Mouse (Mus musculus): ENCODE measurements around the gene Egf. TPM values are rescaled to one million over a fixed set of nuclear protein-coding genes. Genes with fewer than 3 reads are reported as not detected.
"Not testable (repeated sequence)": the region's sequence is repeated elsewhere in the genome, so short reads cannot be mapped to it uniquely, and the experiment has no call there.

The Egf gene
- polyA plus RNA-seq, 1 experiment, result 0.27 TPM

DNA sequence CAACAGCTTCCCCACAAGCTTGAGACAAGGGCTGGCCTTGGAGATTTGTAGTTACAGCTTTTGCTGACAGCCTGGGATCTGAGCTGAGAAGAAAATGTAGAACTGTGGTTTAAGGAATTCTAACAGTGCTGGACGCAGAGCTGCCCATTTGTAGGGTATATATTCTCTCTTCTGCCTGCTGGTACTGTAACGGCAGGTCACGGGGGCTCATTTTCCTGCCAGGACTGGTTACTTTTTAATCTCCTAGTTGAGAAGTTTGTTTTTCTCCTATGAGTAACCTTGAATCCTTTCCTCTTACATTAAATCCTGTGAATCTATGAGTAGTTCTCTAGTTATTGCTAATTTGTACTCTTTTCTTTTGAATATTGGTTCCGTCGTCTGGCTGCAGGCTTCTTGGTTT is 38.7 kb upstream of the Egf start:
- no peaks in the 10 kb centered on the region for H3K36me3 ChIP-seq (ENCODE audit: control insufficient read depth, insufficient read depth)
- no peaks in the 10 kb centered on the region for H3K79me3 ChIP-seq (ENCODE audit: low read depth)
- no peak overlapping the region for H3ac ChIP-seq (ENCODE audit: control insufficient read depth, insufficient read length, low read depth)
- no peaks in the 10 kb centered on the region for H3K79me2 ChIP-seq (ENCODE audit: control insufficient read depth, insufficient read depth)
- TF ChIP-seq MYOD1 (IDR thresholded peaks at IDR 0.05; ENCODE audit: control insufficient read depth, insufficient read length, low read depth), result no peak
- no peak for TF ChIP-seq MYOG (IDR thresholded peaks at IDR 0.05; ENCODE audit: control insufficient read depth, extremely low read depth, insufficient read length)
- no peak for TF ChIP-seq CTCF (IDR thresholded peaks at IDR 0.05; ENCODE audit: control insufficient read depth, insufficient read depth, insufficient read length)
- TF ChIP-seq FOSL1 (IDR thresholded peaks at IDR 0.05; ENCODE audit: insufficient read depth, low read length, poor library complexity, severe bottlenecking), result no peak
- no peak for TF ChIP-seq MAX (IDR thresholded peaks at IDR 0.05)
- no peak for TF ChIP-seq CEBPB (IDR thresholded peaks at IDR 0.05; ENCODE audit: low read depth)
- TF ChIP-seq USF1 (IDR thresholded peaks at IDR 0.05; ENCODE audit: low read depth), result no peak
- no peak overlapping the region for H3K4me3 ChIP-seq (ENCODE audit: insufficient read depth, poor library complexity, severe bottlenecking)
- peaks cover 7% of the 10 kb centered on the region for H3K27me3 ChIP-seq (ENCODE audit: control insufficient read depth, insufficient read depth, insufficient read length)

DNA sequence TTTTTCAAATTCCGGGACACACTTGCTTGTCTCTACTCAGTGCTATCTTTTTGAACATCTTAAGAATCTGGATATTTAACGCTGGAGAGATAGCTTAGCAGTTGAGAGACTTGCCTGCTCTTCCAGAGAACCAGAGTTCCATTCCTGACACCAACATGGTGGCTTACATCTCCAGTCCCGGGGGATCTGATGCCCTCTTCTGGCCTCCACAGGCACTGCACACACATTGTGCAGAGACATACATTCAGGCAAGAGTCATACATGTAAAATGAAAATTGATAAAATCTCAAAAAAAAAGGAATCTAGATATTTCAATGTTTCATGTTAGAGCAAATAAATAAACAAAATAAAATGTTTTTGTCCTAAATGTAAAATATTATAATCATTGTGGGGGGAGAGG is 27.6 kb upstream of the Egf start:
- TF ChIP-seq FOSL1 (IDR thresholded peaks at IDR 0.05; ENCODE audit: insufficient read depth, low read length, poor library complexity, severe bottlenecking) (no peak), MAX (IDR thresholded peaks at IDR 0.05) (no peak), CTCF (IDR thresholded peaks at IDR 0.05; ENCODE audit: control insufficient read depth, insufficient read depth, insufficient read length) (no peak), MYOD1 (IDR thresholded peaks at IDR 0.05; ENCODE audit: control insufficient read depth, insufficient read length, low read depth) (no peak), CEBPB (IDR thresholded peaks at IDR 0.05; ENCODE audit: low read depth) (no peak), USF1 (IDR thresholded peaks at IDR 0.05; ENCODE audit: low read depth) (no peak), MYOG (IDR thresholded peaks at IDR 0.05; ENCODE audit: control insufficient read depth, extremely low read depth, insufficient read length) (no peak)
- H3K4me3 ChIP-seq (ENCODE audit: insufficient read depth, poor library complexity, severe bottlenecking), result no peak overlapping the region
- no peak overlapping the region for H3ac ChIP-seq (ENCODE audit: control insufficient read depth, insufficient read length, low read depth)
- H3K36me3 ChIP-seq (ENCODE audit: control insufficient read depth, insufficient read depth), result no peaks in the 10 kb centered on the region
- H3K27me3 ChIP-seq (ENCODE audit: control insufficient read depth, insufficient read depth, insufficient read length), result peaks cover 15% of the 10 kb centered on the region
- no peaks in the 10 kb centered on the region for H3K79me3 ChIP-seq (ENCODE audit: low read depth)
- H3K79me2 ChIP-seq (ENCODE audit: control insufficient read depth, insufficient read depth), result no peaks in the 10 kb centered on the region

DNA sequence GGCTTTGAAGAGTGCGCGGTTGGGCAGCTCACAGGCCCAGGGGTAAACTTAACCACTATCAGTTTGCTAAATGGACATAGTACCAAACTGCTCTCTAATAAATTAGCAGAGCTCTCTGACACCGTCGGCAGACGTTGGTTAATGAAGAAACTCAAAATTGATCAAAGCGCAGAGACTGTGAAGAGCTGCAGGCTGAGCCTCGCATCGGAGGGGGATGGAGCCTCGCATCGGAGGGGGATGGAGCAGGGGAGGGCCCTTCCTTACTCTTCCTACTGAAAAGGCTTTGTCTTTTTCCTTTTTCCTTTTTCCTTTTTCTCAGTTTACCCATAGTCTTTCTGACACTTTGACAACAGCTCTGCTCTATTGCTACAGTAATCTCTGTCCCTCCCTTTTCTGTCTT is 26.3 kb upstream of the Egf start:
- Histone ChIP-seq H3K79me3 (ENCODE audit: low read depth) (no peaks in the 10 kb centered on the region), H3K79me2 (ENCODE audit: control insufficient read depth, insufficient read depth) (no peaks in the 10 kb centered on the region), H3ac (ENCODE audit: control insufficient read depth, insufficient read length, low read depth) (no peak overlapping the region), H3K27me3 (ENCODE audit: control insufficient read depth, insufficient read depth, insufficient read length) (peaks cover 15% of the 10 kb centered on the region), H3K4me3 (ENCODE audit: insufficient read depth, poor library complexity, severe bottlenecking) (no peak overlapping the region), H3K36me3 (ENCODE audit: control insufficient read depth, insufficient read depth) (no peaks in the 10 kb centered on the region)
- no peak for TF ChIP-seq CEBPB (IDR thresholded peaks at IDR 0.05; ENCODE audit: low read depth)
- TF ChIP-seq MYOG (IDR thresholded peaks at IDR 0.05; ENCODE audit: control insufficient read depth, extremely low read depth, insufficient read length), result no peak
- TF ChIP-seq USF1 (IDR thresholded peaks at IDR 0.05; ENCODE audit: low read depth), result no peak
- TF ChIP-seq MYOD1 (IDR thresholded peaks at IDR 0.05; ENCODE audit: control insufficient read depth, insufficient read length, low read depth), result no peak
- TF ChIP-seq FOSL1 (IDR thresholded peaks at IDR 0.05; ENCODE audit: insufficient read depth, low read length, poor library complexity, severe bottlenecking), result no peak
- no peak for TF ChIP-seq MAX (IDR thresholded peaks at IDR 0.05)
- TF ChIP-seq CTCF (IDR thresholded peaks at IDR 0.05; ENCODE audit: control insufficient read depth, insufficient read depth, insufficient read length), result no peak

DNA sequence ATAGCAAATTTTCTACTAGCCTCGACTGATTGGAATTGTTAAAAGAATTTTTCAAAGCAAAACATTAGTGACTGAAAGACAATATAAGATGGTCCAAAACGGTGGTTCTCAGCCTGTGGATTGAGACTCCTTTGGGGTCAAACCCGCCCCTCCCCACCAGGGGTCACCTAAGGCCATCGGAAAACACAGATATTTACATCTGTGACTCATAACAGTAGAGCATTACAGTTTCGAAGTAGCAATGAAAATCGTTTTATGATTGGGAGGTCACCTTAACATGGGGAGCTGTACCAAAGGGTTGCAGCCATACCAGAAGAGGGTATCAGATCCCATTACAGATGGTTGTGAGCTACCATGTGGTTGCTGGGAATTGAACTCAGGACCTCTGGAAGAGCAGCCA is 16.1 kb upstream of the Egf start:
- no peak for TF ChIP-seq CEBPB (IDR thresholded peaks at IDR 0.05; ENCODE audit: low read depth)
- no peak overlapping the region for H3ac ChIP-seq (ENCODE audit: control insufficient read depth, insufficient read length, low read depth)
- no peak overlapping the region for H3K4me3 ChIP-seq (ENCODE audit: insufficient read depth, poor library complexity, severe bottlenecking)
- H3K79me2 ChIP-seq (ENCODE audit: control insufficient read depth, insufficient read depth), result no peaks in the 10 kb centered on the region
- no peaks in the 10 kb centered on the region for H3K79me3 ChIP-seq (ENCODE audit: low read depth)
- H3K27me3 ChIP-seq (ENCODE audit: control insufficient read depth, insufficient read depth, insufficient read length), result no peaks in the 10 kb centered on the region
- no peaks in the 10 kb centered on the region for H3K36me3 ChIP-seq (ENCODE audit: control insufficient read depth, insufficient read depth)

GRCm38 (mm10) chr3:129766971-129767794 is 12.1 kb upstream of the Egf start:
- Histone ChIP-seq H3K4me3 (ENCODE audit: insufficient read depth, poor library complexity, severe bottlenecking) (no peak overlapping the region), H3K27me3 (ENCODE audit: control insufficient read depth, insufficient read depth, insufficient read length) (no peaks in the 10 kb centered on the region), H3K79me3 (ENCODE audit: low read depth) (no peaks in the 10 kb centered on the region)

DNA sequence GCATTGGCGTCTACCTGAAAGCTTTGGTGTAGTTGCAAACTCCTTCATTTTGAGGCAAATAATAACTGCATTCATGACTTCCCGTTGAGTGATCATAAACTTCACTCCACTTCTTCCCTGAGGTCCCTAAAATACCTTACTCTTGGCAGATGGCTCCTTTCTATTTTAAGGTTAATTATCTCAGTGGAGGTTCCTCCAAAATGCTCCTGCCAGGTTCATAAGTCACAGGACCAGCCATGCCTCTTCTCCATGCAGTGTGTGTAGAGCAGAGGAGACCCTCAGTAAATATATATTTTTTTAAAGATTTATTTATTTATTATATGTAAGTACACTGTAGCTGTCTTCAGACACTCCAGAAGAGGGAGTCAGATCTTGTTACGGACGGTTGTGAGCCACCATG is 11.0 kb upstream of the Egf start:
- Histone ChIP-seq H3K79me3 (ENCODE audit: low read depth) (no peaks in the 10 kb centered on the region), H3ac (ENCODE audit: control insufficient read depth, insufficient read length, low read depth) (no peak overlapping the region), H3K4me3 (ENCODE audit: insufficient read depth, poor library complexity, severe bottlenecking) (no peak overlapping the region), H3K27me3 (ENCODE audit: control insufficient read depth, insufficient read depth, insufficient read length) (no peaks in the 10 kb centered on the region), H3K79me2 (ENCODE audit: control insufficient read depth, insufficient read depth) (no peaks in the 10 kb centered on the region), H3K36me3 (ENCODE audit: control insufficient read depth, insufficient read depth) (no peaks in the 10 kb centered on the region)
- no peak for TF ChIP-seq FOSL1 (IDR thresholded peaks at IDR 0.05; ENCODE audit: insufficient read depth, low read length, poor library complexity, severe bottlenecking)
- TF ChIP-seq CTCF (IDR thresholded peaks at IDR 0.05; ENCODE audit: control insufficient read depth, insufficient read depth, insufficient read length), result no peak
- no peak for TF ChIP-seq MAX (IDR thresholded peaks at IDR 0.05)
- TF ChIP-seq MYOG (IDR thresholded peaks at IDR 0.05; ENCODE audit: control insufficient read depth, extremely low read depth, insufficient read length), result no peak
- no peak for TF ChIP-seq MYOD1 (IDR thresholded peaks at IDR 0.05; ENCODE audit: control insufficient read depth, insufficient read length, low read depth)
- no peak for TF ChIP-seq CEBPB (IDR thresholded peaks at IDR 0.05; ENCODE audit: low read depth)
- no peak for TF ChIP-seq USF1 (IDR thresholded peaks at IDR 0.05; ENCODE audit: low read depth)

More at GRCm38 (mm10) chr3:129766971-129767794, 12.1 kb upstream of the Egf start:
- no peak for TF ChIP-seq CTCF (IDR thresholded peaks at IDR 0.05; ENCODE audit: control insufficient read depth, insufficient read depth, insufficient read length)
- no peak for TF ChIP-seq MYOD1 (IDR thresholded peaks at IDR 0.05; ENCODE audit: control insufficient read depth, insufficient read length, low read depth)
- no peak for TF ChIP-seq MYOG (IDR thresholded peaks at IDR 0.05; ENCODE audit: control insufficient read depth, extremely low read depth, insufficient read length)
- no peak for TF ChIP-seq MAX (IDR thresholded peaks at IDR 0.05)
- H3K36me3 ChIP-seq (ENCODE audit: control insufficient read depth, insufficient read depth), result no peaks in the 10 kb centered on the region
- no peaks in the 10 kb centered on the region for H3K79me2 ChIP-seq (ENCODE audit: control insufficient read depth, insufficient read depth)
- no peak overlapping the region for H3ac ChIP-seq (ENCODE audit: control insufficient read depth, insufficient read length, low read depth)

GRCm38 (mm10) chr3:129757599-129757998 is 2.5 kb upstream of the Egf start:
- H3K79me3 ChIP-seq (ENCODE audit: low read depth); H3K4me3 ChIP-seq (ENCODE audit: insufficient read depth, poor library complexity, severe bottlenecking); H3K79me2 ChIP-seq (ENCODE audit: control insufficient read depth, insufficient read depth); H3ac ChIP-seq (ENCODE audit: control insufficient read depth, insufficient read length, low read depth); H3K36me3 ChIP-seq (ENCODE audit: control insufficient read depth, insufficient read depth): not testable (repeated sequence)
- peaks cover 17% of the 10 kb centered on the region for H3K27me3 ChIP-seq (ENCODE audit: control insufficient read depth, insufficient read depth, insufficient read length)
